Mouse (Mus musculus): ENCODE data around the gene Tmem127.
"Not testable (repeated sequence)": the region's sequence is repeated elsewhere in the genome, so short reads cannot be mapped to it uniquely, and the experiment has no call there.

Gene Tmem127

GRCm38 (mm10) chr2:127267854-127268253, 20.1 kb downstream of the Tmem127 start:
- DNase-seq (ENCODE audit: low spot score), result no peak

- peak; percentile 91 for DNase-seq (ENCODE audit: low spot score)
Measured at GRCm38 (mm10) chr2:127269491-127270299, 22.0 kb downstream of the Tmem127 start, which contains the start of gene Stard7. Stard7 (plus strand) TSS chr2:127270218.

- peak; percentile 71 for DNase-seq (ENCODE audit: low spot score)
Measured at GRCm38 (mm10) chr2:127270300-127271041, 22.8 kb downstream of the Tmem127 start.

- DNase-seq (ENCODE audit: low spot score), result no peak
Measured at GRCm38 (mm10) chr2:127271042-127271515, 23.4 kb downstream of the Tmem127 start.

GRCm38 (mm10) chr2:127272049-127272448, 24.3 kb downstream of the Tmem127 start:
- not testable (repeated sequence) for DNase-seq (ENCODE audit: low spot score)

- no peak for DNase-seq (ENCODE audit: low spot score)
Measured at GRCm38 (mm10) chr2:127272806-127273205, 25.1 kb downstream of the Tmem127 start.

GRCm38 (mm10) chr2:127274590-127274989, 26.9 kb downstream of the Tmem127 start:
- no peak for DNase-seq (ENCODE audit: low spot score)

GRCm38 (mm10) chr2:127275551-127276320, 28.0 kb downstream of the Tmem127 start:
- no peak for DNase-seq (ENCODE audit: low spot score)

GRCm38 (mm10) chr2:127278162-127278561, 30.5 kb downstream of the Tmem127 start:
- DNase-seq (ENCODE audit: low spot score), result no peak

- no peak for DNase-seq (ENCODE audit: low spot score)
Measured at GRCm38 (mm10) chr2:127292250-127292649, 44.5 kb downstream of the Tmem127 start.

GRCm38 (mm10) chr2:127297001-127297805, 49.5 kb downstream of the Tmem127 start:
- DNase-seq (ENCODE audit: low spot score), result no peak

- no peak for DNase-seq (ENCODE audit: low spot score)
Measured at GRCm38 (mm10) chr2:127298056-127298455, 50.3 kb downstream of the Tmem127 start.

GRCm38 (mm10) chr2:127300701-127301100, 53.0 kb downstream of the Tmem127 start:
- DNase-seq (ENCODE audit: low spot score), result no peak

- no peak for DNase-seq (ENCODE audit: low spot score)
Measured at GRCm38 (mm10) chr2:127301883-127302282, 54.2 kb downstream of the Tmem127 start.

- not testable (repeated sequence) for DNase-seq (ENCODE audit: low spot score)
Measured at GRCm38 (mm10) chr2:127304192-127304591, 56.5 kb downstream of the Tmem127 start.

- DNase-seq (ENCODE audit: low spot score), result no peak
Measured at GRCm38 (mm10) chr2:127304609-127305210, 57.0 kb downstream of the Tmem127 start.

- DNase-seq (ENCODE audit: low spot score), result no peak
Measured at GRCm38 (mm10) chr2:127306123-127306522, 58.4 kb downstream of the Tmem127 start.

GRCm38 (mm10) chr2:127307179-127307578, 59.5 kb downstream of the Tmem127 start:
- no peak for DNase-seq (ENCODE audit: low spot score)

GRCm38 (mm10) chr2:127308660-127309059, 61.0 kb downstream of the Tmem127 start:
- DNase-seq (ENCODE audit: low spot score), result no peak

- no peak for DNase-seq (ENCODE audit: low spot score)
Measured at GRCm38 (mm10) chr2:127310246-127310645, 62.5 kb downstream of the Tmem127 start.

- no peak for DNase-seq (ENCODE audit: low spot score)
Measured at GRCm38 (mm10) chr2:127310685-127311084, 63.0 kb downstream of the Tmem127 start.

Data from ovary, postnatal 14 days (tissue).